Mouse (Mus musculus): ENCODE results near the gene Rap1gds1. TPM values are rescaled to one million over a fixed set of nuclear protein-coding genes. Genes with fewer than 3 reads are reported as not detected.

Gene Rap1gds1
- polyA plus RNA-seq, 1 experiment from 2014 or later, result 65.4 TPM

GRCm38 (mm10) chr3:138906112-138906880, 168.7 kb downstream of the Rap1gds1 start:
- peak; percentile 54; the same call in 1 of the 2 replicates for ATAC-seq (ENCODE audit: insufficient number of reproducible peaks, low FRiP score, low TSS enrichment, low read depth)

GRCm38 (mm10) chr3:138905678-138906077, 169.3 kb downstream of the Rap1gds1 start:
- no peak for ATAC-seq (ENCODE audit: insufficient number of reproducible peaks, low FRiP score, low TSS enrichment, low read depth)
- no peaks in the 10 kb centered on the region for H3K9me3 ChIP-seq (replicated peaks)
- 0 out of 2 replicates have a peak, but pooled peaks cover 10% of the 10 kb centered on the region for H3K36me3 ChIP-seq
- H3K27ac ChIP-seq (replicated peaks), result peak overlapping the region; percentile 63
- H3K9ac ChIP-seq, result no peak overlapping the region
- no peak overlapping the region for H3K4me3 ChIP-seq (replicated peaks)
- 41% methylated on average over 7 of the region's 7 CpGs for WGBS
- no peak overlapping the region for H3K4me2 ChIP-seq (replicated peaks)
- no peaks in the 10 kb centered on the region for H3K27me3 ChIP-seq
- H3K4me1 ChIP-seq, result peaks cover 10% of the 10 kb centered on the region

More at GRCm38 (mm10) chr3:138906112-138906880, 168.7 kb downstream of the Rap1gds1 start:
- H3K4me1 ChIP-seq, result peaks cover 10% of the 10 kb centered on the region
- no peak overlapping the region for H3K4me3 ChIP-seq (replicated peaks)
- 0 out of 2 replicates have a peak, but pooled peaks cover 5% of the 10 kb centered on the region for H3K36me3 ChIP-seq
- 22% methylated on average over 17 of the region's 17 CpGs for WGBS
- H3K9ac ChIP-seq, result no peak overlapping the region
- peak overlapping the region; percentile 63 for H3K27ac ChIP-seq (replicated peaks)
- H3K4me2 ChIP-seq (replicated peaks), result 0 out of 2 replicates have a peak overlapping the region, but pooled peaks have one; percentile 24
- no peaks in the 10 kb centered on the region for H3K9me3 ChIP-seq (replicated peaks)
- no peaks in the 10 kb centered on the region for H3K27me3 ChIP-seq

GRCm38 (mm10) chr3:138900571-138901141, 174.3 kb downstream of the Rap1gds1 start:
- Histone ChIP-seq H3K36me3 (peaks cover 27% of the 10 kb centered on the region), H3K4me1 (peaks cover 3% of the 10 kb centered on the region; the same call in 1 of the 2 replicates), H3K4me3 (replicated peaks) (no peak overlapping the region), H3K9me3 (replicated peaks) (no peaks in the 10 kb centered on the region), H3K9ac (no peak overlapping the region), H3K27me3 (no peaks in the 10 kb centered on the region), H3K4me2 (replicated peaks) (no peak overlapping the region), H3K27ac (replicated peaks) (no peak overlapping the region)
- ATAC-seq (ENCODE audit: insufficient number of reproducible peaks, low FRiP score, low TSS enrichment, low read depth), result no peak
- 73% methylated on average over 9 of the region's 9 CpGs for WGBS

- H3K9ac ChIP-seq, result no peak overlapping the region
- no peak overlapping the region for H3K4me2 ChIP-seq (replicated peaks)
- no peak for ATAC-seq (ENCODE audit: insufficient number of reproducible peaks, low FRiP score, low TSS enrichment, low read depth)
- H3K4me3 ChIP-seq (replicated peaks), result no peak overlapping the region
- H3K27ac ChIP-seq (replicated peaks), result no peak overlapping the region
- H3K36me3 ChIP-seq, result peaks cover 27% of the 10 kb centered on the region
- no peaks in the 10 kb centered on the region for H3K4me1 ChIP-seq
- no peaks in the 10 kb centered on the region for H3K27me3 ChIP-seq
- H3K9me3 ChIP-seq (replicated peaks), result no peaks in the 10 kb centered on the region
- WGBS, result 95% methylated on average over 8 of the region's 8 CpGs
Measured at GRCm38 (mm10) chr3:138898055-138898454, 176.9 kb downstream of the Rap1gds1 start.

- no peaks in the 10 kb centered on the region for H3K9me3 ChIP-seq (replicated peaks)
- H3K27ac ChIP-seq (replicated peaks), result no peak overlapping the region
- 85% methylated on average over 11 of the region's 11 CpGs for WGBS
- no peak overlapping the region for H3K9ac ChIP-seq
- no peaks in the 10 kb centered on the region for H3K27me3 ChIP-seq
- H3K36me3 ChIP-seq, result peaks cover 26% of the 10 kb centered on the region
- no peaks in the 10 kb centered on the region for H3K4me1 ChIP-seq
- ATAC-seq (ENCODE audit: insufficient number of reproducible peaks, low FRiP score, low TSS enrichment, low read depth), result 0 out of 2 replicates have a peak, but pooled peaks have one; percentile 5
- no peak overlapping the region for H3K4me2 ChIP-seq (replicated peaks)
- no peak overlapping the region for H3K4me3 ChIP-seq (replicated peaks)
Measured at GRCm38 (mm10) chr3:138897500-138897899, 177.5 kb downstream of the Rap1gds1 start.

DNA sequence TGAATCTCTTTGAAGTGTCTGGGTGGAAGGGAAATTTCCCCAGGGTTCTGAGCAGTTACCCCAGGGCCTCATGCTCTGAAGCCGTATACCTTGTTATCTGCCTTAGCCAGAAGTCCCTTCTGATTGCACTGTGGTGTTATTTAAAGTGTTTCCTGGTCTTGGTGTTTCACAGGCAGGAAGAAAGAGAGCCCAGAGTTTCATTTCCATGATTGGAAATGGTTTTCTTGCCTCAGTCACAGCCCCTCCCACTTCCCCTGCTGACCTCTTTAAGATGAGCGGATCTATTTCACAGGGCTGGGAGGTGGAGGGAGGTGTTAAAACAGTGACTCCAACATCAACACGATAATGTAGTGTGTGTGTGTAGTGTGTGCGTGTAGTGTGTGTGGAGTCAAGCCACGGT, 181.5 kb downstream of the Rap1gds1 start:
- no peak overlapping the region for H3K4me2 ChIP-seq (replicated peaks)
- no peak for ATAC-seq (ENCODE audit: insufficient number of reproducible peaks, low FRiP score, low TSS enrichment, low read depth)

GRCm38 (mm10) chr3:138889769-138890295, 185.2 kb downstream of the Rap1gds1 start:
- H3K4me3 ChIP-seq (replicated peaks), result no peak overlapping the region
- H3K27ac ChIP-seq (replicated peaks), result 0 out of 2 replicates have a peak overlapping the region, but pooled peaks have one; percentile 45
- no peak overlapping the region for H3K4me2 ChIP-seq (replicated peaks)
- no peak for ATAC-seq (ENCODE audit: insufficient number of reproducible peaks, low FRiP score, low TSS enrichment, low read depth)
- 46% methylated on average over 10 of the region's 10 CpGs for WGBS
- peaks cover 10% of the 10 kb centered on the region for H3K4me1 ChIP-seq
- no peaks in the 10 kb centered on the region for H3K27me3 ChIP-seq
- no peaks in the 10 kb centered on the region for H3K36me3 ChIP-seq
- no peaks in the 10 kb centered on the region for H3K9me3 ChIP-seq (replicated peaks)
- no peak overlapping the region for H3K9ac ChIP-seq

More for the DNA sequence above, 181.5 kb downstream of the Rap1gds1 start:
- H3K9me3 ChIP-seq (replicated peaks), result no peaks in the 10 kb centered on the region
- peaks cover 9% of the 10 kb centered on the region for H3K36me3 ChIP-seq
- 59% methylated on average over 5 of the region's 5 CpGs for WGBS
- H3K27me3 ChIP-seq, result no peaks in the 10 kb centered on the region
- H3K4me3 ChIP-seq (replicated peaks), result no peak overlapping the region
- no peak overlapping the region for H3K27ac ChIP-seq (replicated peaks)
- no peak overlapping the region for H3K9ac ChIP-seq
- peaks cover 10% of the 10 kb centered on the region for H3K4me1 ChIP-seq

DNA sequence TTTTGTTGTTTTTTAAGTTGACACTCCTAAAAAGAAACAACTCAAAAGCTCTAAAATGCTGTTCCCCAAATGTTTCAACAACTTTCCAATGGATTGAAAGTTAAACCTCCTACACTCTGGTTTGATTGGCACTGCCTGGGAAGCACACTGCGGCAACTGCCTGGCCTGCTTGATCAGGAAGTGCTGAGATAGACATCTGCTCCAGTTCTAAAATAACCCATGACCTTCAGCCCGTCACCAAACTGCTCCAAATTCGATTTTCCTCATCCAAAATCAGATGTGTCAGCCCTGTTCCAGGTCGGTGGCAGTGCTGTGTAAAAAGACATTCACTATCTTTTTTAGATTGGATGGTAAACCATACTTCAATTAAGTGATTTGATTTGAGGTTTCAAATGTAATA, 185.8 kb downstream of the Rap1gds1 start:
- H3K36me3 ChIP-seq, result no peaks in the 10 kb centered on the region
- no peak overlapping the region for H3K4me3 ChIP-seq (replicated peaks)
- H3K9me3 ChIP-seq (replicated peaks), result no peaks in the 10 kb centered on the region
- 32% methylated on average over 4 of the region's 4 CpGs for WGBS
- no peak overlapping the region for H3K4me2 ChIP-seq (replicated peaks)
- H3K4me1 ChIP-seq, result peaks cover 10% of the 10 kb centered on the region
- H3K27me3 ChIP-seq, result no peaks in the 10 kb centered on the region
- H3K27ac ChIP-seq (replicated peaks), result no peak overlapping the region
- no peak overlapping the region for H3K9ac ChIP-seq
- no peak for ATAC-seq (ENCODE audit: insufficient number of reproducible peaks, low FRiP score, low TSS enrichment, low read depth)

- peaks cover 10% of the 10 kb centered on the region for H3K4me1 ChIP-seq
- no peak overlapping the region for H3K4me3 ChIP-seq (replicated peaks)
- no peak for ATAC-seq (ENCODE audit: insufficient number of reproducible peaks, low FRiP score, low TSS enrichment, low read depth)
- WGBS, result 88% methylated on average over 5 of the region's 5 CpGs
- H3K27me3 ChIP-seq, result no peaks in the 10 kb centered on the region
- no peak overlapping the region for H3K27ac ChIP-seq (replicated peaks)
- H3K9ac ChIP-seq, result no peak overlapping the region
- no peaks in the 10 kb centered on the region for H3K36me3 ChIP-seq
- no peaks in the 10 kb centered on the region for H3K9me3 ChIP-seq (replicated peaks)
- no peak overlapping the region for H3K4me2 ChIP-seq (replicated peaks)
Measured at GRCm38 (mm10) chr3:138886121-138886520, 188.9 kb downstream of the Rap1gds1 start.

GRCm38 (mm10) chr3:138881725-138882347, 193.2 kb downstream of the Rap1gds1 start:
- no peaks in the 10 kb centered on the region for H3K27me3 ChIP-seq
- peaks cover 7% of the 10 kb centered on the region for H3K4me1 ChIP-seq
- ATAC-seq (ENCODE audit: insufficient number of reproducible peaks, low FRiP score, low TSS enrichment, low read depth), result no peak
- no peak overlapping the region for H3K4me2 ChIP-seq (replicated peaks)
- no peaks in the 10 kb centered on the region for H3K9me3 ChIP-seq (replicated peaks)
- H3K4me3 ChIP-seq (replicated peaks), result no peak overlapping the region
- H3K36me3 ChIP-seq, result no peaks in the 10 kb centered on the region
- 68% methylated on average over 6 of the region's 6 CpGs for WGBS
- no peak overlapping the region for H3K27ac ChIP-seq (replicated peaks)
- H3K9ac ChIP-seq, result no peak overlapping the region
